In the genomic region with DNA sequence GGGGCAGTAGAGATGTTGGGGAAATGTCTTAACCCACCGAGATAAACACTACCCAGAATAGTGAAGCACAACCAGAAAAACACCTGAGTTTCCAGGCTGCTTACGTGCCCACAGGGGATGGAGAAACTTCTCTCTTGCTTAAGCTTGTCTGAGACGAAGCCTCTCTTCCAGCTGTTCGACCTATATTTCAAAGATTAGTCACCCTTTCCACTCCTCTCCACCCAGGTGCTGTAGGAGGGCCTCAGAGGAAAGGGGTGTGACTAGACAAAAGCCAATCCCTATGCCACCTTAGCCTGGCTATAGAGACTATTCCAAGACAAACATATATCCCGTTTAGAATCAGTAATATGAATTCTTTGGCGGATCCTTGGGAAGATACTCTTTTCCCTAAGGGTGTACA, we compare ENCODE assay signal across 18 mouse cellular contexts. TPM values are rescaled to one million over a fixed set of nuclear protein-coding genes. Genes with fewer than 3 reads are reported as not detected.
DNase-seq lines count a peak whose midpoint lies in the region; ATAC-seq and TF ChIP-seq lines count a peak whose summit lies in the region.
"Had no signal": no experiment of that assay in that cellular context is flagged by ENCODE, and none has a peak within 500 bp of the region (broad histone marks: within the 10 kb centered on the region; RNA-seq: fewer than 3 reads in every experiment).

No protein-coding gene starts in this region.

- no peak overlapping the region for H3K9ac ChIP-seq in stomach, postnatal 0 days (ENCODE audit: low read length)
- H3K9ac ChIP-seq: embryonic facial prominence, embryonic 12.5 days; forebrain, embryonic 12.5 days had no signal

- H3K36me3 ChIP-seq in stomach, postnatal 0 days (ENCODE audit: control insufficient read depth, insufficient read depth, low read length): no peaks in the 10 kb centered on the region
- H3K36me3 ChIP-seq in embryonic facial prominence, embryonic 10.5 days (replicated peaks): no peaks in the 10 kb centered on the region
- H3K36me3 ChIP-seq: embryonic facial prominence, embryonic 12.5 days; forebrain, embryonic 10.5 days; forebrain, embryonic 12.5 days; G1E had no signal

- ATAC-seq in stomach, postnatal 0 days (ENCODE audit: low FRiP score, low TSS enrichment): 0 out of 2 replicates have a peak, but pooled peaks have one; percentile 41
- ATAC-seq: activated CD4-positive, CD25-positive, alpha-beta regulatory T cell, adult 4 months; forebrain, embryonic 14.5 days; forebrain, embryonic 16.5 days had no signal

- no peak for TF ChIP-seq EP300 in stomach, postnatal 0 days (optimal IDR thresholded peaks at IDR 0.05)

- H3K27me3 ChIP-seq in stomach, postnatal 0 days (ENCODE audit: control insufficient read depth, insufficient read depth, low read length): no peaks in the 10 kb centered on the region
- peaks cover 8% of the 10 kb centered on the region; the same call in 1 of the 2 replicates for H3K27me3 ChIP-seq in embryonic facial prominence, embryonic 10.5 days (replicated peaks; ENCODE audit: low read depth, poor library complexity, severe bottlenecking)
- H3K27me3 ChIP-seq: Patski had no signal

- no peak overlapping the region for H3K27ac ChIP-seq in stomach, postnatal 0 days (replicated peaks)
- H3K27ac ChIP-seq in embryonic facial prominence, embryonic 10.5 days (replicated peaks): no peak overlapping the region
- H3K27ac ChIP-seq: embryonic facial prominence, embryonic 12.5 days; forebrain, embryonic 10.5 days; forebrain, embryonic 12.5 days had no signal

- no peak for TF ChIP-seq CTCF in stomach, postnatal 0 days (IDR thresholded peaks at IDR 0.05; ENCODE audit: low read depth)

- H3K4me1 ChIP-seq in stomach, postnatal 0 days (replicated peaks; ENCODE audit: control insufficient read depth, insufficient read depth): no peaks in the 10 kb centered on the region
- no peaks in the 10 kb centered on the region for H3K4me1 ChIP-seq in embryonic facial prominence, embryonic 10.5 days
- H3K4me1 ChIP-seq: embryonic facial prominence, embryonic 12.5 days; forebrain, embryonic 10.5 days; forebrain, embryonic 12.5 days had no signal

- no peak overlapping the region for H3K4me2 ChIP-seq in stomach, postnatal 0 days (replicated peaks; ENCODE audit: low read depth)
- H3K4me2 ChIP-seq: embryonic facial prominence, embryonic 12.5 days; forebrain, embryonic 12.5 days had no signal

- no peak overlapping the region for H3K4me3 ChIP-seq in stomach, postnatal 0 days (ENCODE audit: low read depth, low read length)
- H3K4me3 ChIP-seq in embryonic facial prominence, embryonic 10.5 days: no peak overlapping the region
- H3K4me3 ChIP-seq: embryonic facial prominence, embryonic 12.5 days; forebrain, embryonic 10.5 days; forebrain, embryonic 12.5 days had no signal

- intact Hi-C loops in heart, postnatal 14 days (cut with DNase I): loop anchor here (2.0 kb wide), 1 partner anchor 127 kb away; no protein-coding TSS in a partner anchor

- 56% methylated on average over 6 of the region's 6 CpGs for WGBS in stomach, postnatal 0 days
- WGBS in embryonic facial prominence, embryonic 10.5 days: 79% methylated on average over 6 of the region's 6 CpGs

- no peaks in the 10 kb centered on the region for H3K9me3 ChIP-seq in stomach, postnatal 0 days (ENCODE audit: control insufficient read depth, low read length)
- H3K9me3 ChIP-seq in embryonic facial prominence, embryonic 10.5 days: no peaks in the 10 kb centered on the region
- H3K9me3 ChIP-seq: embryonic facial prominence, embryonic 12.5 days; forebrain, embryonic 10.5 days; forebrain, embryonic 12.5 days; G1E had no signal

- DNase-seq in thymus, postnatal 0 days (ENCODE audit: low spot score): peak; percentile 40
- DNase-seq in thymus, postnatal 4 days: no peak
- DNase-seq in fat pad, adult 2 months (ENCODE audit: extremely low read depth, low read depth, low spot score): peak; percentile 68
- no peak for DNase-seq in stomach, postnatal 0 days (ENCODE audit: low spot score)
- no peak for DNase-seq in heart, postnatal 14 days
- DNase-seq in embryonic facial prominence, embryonic 10.5 days (ENCODE audit: low spot score): no peak
- DNase-seq: adrenal gland, adult 8-10 months; cerebellum, adult 9-11 months had no signal

RNA-seq across cellular contexts. Expression of a gene that starts 6.5 kb away (rescaled TPM):
- polyA plus RNA-seq in thymus, postnatal 0 days (2015; fragmentation: Nextera tagmentation; extraction: Ambion mirVana): 0.09 and 0.14 TPM in 2 replicates
- polyA plus RNA-seq in stomach, postnatal 0 days (2015; fragmentation: Nextera tagmentation; extraction: Ambion mirVana): 0.12 and 0.46 TPM in 2 replicates
- total RNA-seq in heart, postnatal 14 days (2021): under 1 TPM; 0.07 TPM
- polyA plus RNA-seq in embryonic facial prominence, embryonic 10.5 days (2016; fragmentation: Nextera tagmentation; extraction: Ambion mirVana): 0.18 and 1.0 TPM in 2 replicates
- total RNA-seq: common myeloid progenitor, adult 5-6 weeks had no signal
- polyA plus RNA-seq: activated CD4-positive, CD25-positive, alpha-beta regulatory T cell, adult 4 months; G1E had no signal

RNA-seq across cellular contexts. Expression of a gene that starts 11.4 kb away (rescaled TPM):
- polyA plus RNA-seq in thymus, postnatal 0 days (2015; fragmentation: Nextera tagmentation; extraction: Ambion mirVana): 0.22 and 0.38 TPM in 2 replicates
- 1.0 and 1.5 TPM in 2 replicates for polyA plus RNA-seq in stomach, postnatal 0 days (2015; fragmentation: Nextera tagmentation; extraction: Ambion mirVana)
- total RNA-seq in heart, postnatal 14 days (2021): 1 to 10 TPM in 1 of 2 experiments, under 1 TPM in 1; 0.63 to 1.2 TPM
- polyA plus RNA-seq in embryonic facial prominence, embryonic 10.5 days (2016; fragmentation: Nextera tagmentation; extraction: Ambion mirVana): 0.04 and 0.08 TPM in 2 replicates
- total RNA-seq: common myeloid progenitor, adult 5-6 weeks had no signal
- polyA plus RNA-seq: G1E had no signal

RNA-seq across cellular contexts. Expression of a gene that starts 55.7 kb away (rescaled TPM):
- 0.08 TPM in 1 of 2 replicates, not detected in the other for polyA plus RNA-seq in thymus, postnatal 0 days (2015; fragmentation: Nextera tagmentation; extraction: Ambion mirVana)
- 0.22 and 0.24 TPM in 2 replicates for polyA plus RNA-seq in stomach, postnatal 0 days (2015; fragmentation: Nextera tagmentation; extraction: Ambion mirVana)
- total RNA-seq in heart, postnatal 14 days (2021): under 1 TPM; 0.07 to 0.24 TPM
- polyA plus RNA-seq in embryonic facial prominence, embryonic 10.5 days (2016; fragmentation: Nextera tagmentation; extraction: Ambion mirVana): not detected in 2 replicates
- total RNA-seq: common myeloid progenitor, adult 5-6 weeks had no signal
- polyA plus RNA-seq: activated CD4-positive, CD25-positive, alpha-beta regulatory T cell, adult 4 months; embryonic facial prominence, embryonic 14.5 days; forebrain, embryonic 10.5 days; forebrain, embryonic 12.5 days; G1E had no signal

Comparison
In these comparisons a context has a peak if more than half of its experiments do, and no peak if none do; other contexts are left out.
1. DNase-seq: peak in thymus, postnatal 0 days (single experiment) and fat pad, adult 2 months (single experiment); none in thymus, postnatal 4 days (single experiment), stomach, postnatal 0 days (single experiment), heart, postnatal 14 days (0 of 2) and embryonic facial prominence, embryonic 10.5 days (single experiment).